Mouse (Mus musculus): ENCODE data around the gene Mybpc3. TPM values are rescaled to one million over a fixed set of nuclear protein-coding genes. Genes with fewer than 3 reads are reported as not detected.
A peak's percentile ranks its signal among the peaks of the same experiment; 100 is the strongest.

Mybpc3 gene
- polyA plus RNA-seq, 1 experiment from 2014 or later, result 0.47 TPM

GRCm38 (mm10) chr2:91072092-91072491 is 45.9 kb upstream of the Mybpc3 start:
- Histone ChIP-seq H3K27me3 (ENCODE audit: insufficient read depth, low read length) (no peaks in the 10 kb centered on the region), H3K27ac (ENCODE audit: low read depth) (no peak overlapping the region), H3K36me3 (ENCODE audit: insufficient read depth) (0 out of 2 replicates have a peak, but pooled peaks cover 4% of the 10 kb centered on the region), H3K9ac (no peak overlapping the region; the same call in 1 of the 2 replicates), H3K4me2 (no peak overlapping the region), H3K4me1 (ENCODE audit: insufficient read depth) (peaks cover 6% of the 10 kb centered on the region; the same call in 1 of the 2 replicates), H3K4me3 (ENCODE audit: low read depth, low read length) (no peak overlapping the region), H3K9me3 (ENCODE audit: low read depth, low read length) (no peaks in the 10 kb centered on the region)
- TF ChIP-seq CTCF (IDR thresholded peaks at IDR 0.05; ENCODE audit: low read depth), result no peak
- WGBS, result 6% methylated on average over 1 of the region's 1 CpGs
- no peak for ATAC-seq (ENCODE audit: insufficient read depth)
- DNase-seq, result no peak

- TF ChIP-seq CTCF (IDR thresholded peaks at IDR 0.05; ENCODE audit: low read depth), result no peak
- WGBS, result 16% methylated on average over 12 of the region's 12 CpGs
- peak overlapping the region; percentile 51 for H3K4me3 ChIP-seq (ENCODE audit: low read depth, low read length)
- ATAC-seq (ENCODE audit: insufficient read depth), result no peak
- H3K27me3 ChIP-seq (ENCODE audit: insufficient read depth, low read length), result no peaks in the 10 kb centered on the region
- H3K4me1 ChIP-seq (ENCODE audit: insufficient read depth), result no peaks in the 10 kb centered on the region
- H3K27ac ChIP-seq (ENCODE audit: low read depth), result no peak overlapping the region
- H3K36me3 ChIP-seq (ENCODE audit: insufficient read depth), result no peaks in the 10 kb centered on the region
- no peak for DNase-seq
- H3K9me3 ChIP-seq (ENCODE audit: low read depth, low read length), result no peaks in the 10 kb centered on the region
- H3K9ac ChIP-seq, result peak overlapping the region; percentile 69; the same call in 1 of the 2 replicates
- peak overlapping the region; percentile 91 for H3K4me2 ChIP-seq
Observed at GRCm38 (mm10) chr2:91077957-91078313, 40.0 kb upstream of the Mybpc3 start.

GRCm38 (mm10) chr2:91078314-91079025 is 39.5 kb upstream of the Mybpc3 start:
- ATAC-seq (ENCODE audit: insufficient read depth) (peak; percentile 77), DNase-seq (peak; percentile 54)
- WGBS, result 2% methylated on average over 23 of the region's 36 CpGs
- Histone ChIP-seq H3K9me3 (ENCODE audit: low read depth, low read length) (no peaks in the 10 kb centered on the region), H3K4me3 (ENCODE audit: low read depth, low read length) (peak overlapping the region; percentile 51), H3K9ac (peak overlapping the region; percentile 69), H3K27me3 (ENCODE audit: insufficient read depth, low read length) (no peaks in the 10 kb centered on the region), H3K36me3 (ENCODE audit: insufficient read depth) (no peaks in the 10 kb centered on the region), H3K27ac (ENCODE audit: low read depth) (no peak overlapping the region), H3K4me2 (peak overlapping the region; percentile 91), H3K4me1 (ENCODE audit: insufficient read depth) (no peaks in the 10 kb centered on the region)
- TF ChIP-seq CTCF (IDR thresholded peaks at IDR 0.05; ENCODE audit: low read depth), result no peak

GRCm38 (mm10) chr2:91079026-91079384 is 38.9 kb upstream of the Mybpc3 start:
- Histone ChIP-seq H3K4me2 (peak overlapping the region; percentile 91), H3K27me3 (ENCODE audit: insufficient read depth, low read length) (no peaks in the 10 kb centered on the region), H3K4me3 (ENCODE audit: low read depth, low read length) (peak overlapping the region; percentile 51), H3K4me1 (ENCODE audit: insufficient read depth) (no peaks in the 10 kb centered on the region), H3K9ac (peak overlapping the region; percentile 69), H3K9me3 (ENCODE audit: low read depth, low read length) (no peaks in the 10 kb centered on the region), H3K27ac (ENCODE audit: low read depth) (no peak overlapping the region), H3K36me3 (ENCODE audit: insufficient read depth) (no peaks in the 10 kb centered on the region)
- WGBS, result 22% methylated on average over 5 of the region's 5 CpGs
- no peak for DNase-seq
- no peak for TF ChIP-seq CTCF (IDR thresholded peaks at IDR 0.05; ENCODE audit: low read depth)
- ATAC-seq (ENCODE audit: insufficient read depth), result no peak

GRCm38 (mm10) chr2:91080784-91081513 is 37.0 kb upstream of the Mybpc3 start:
- Histone ChIP-seq H3K27me3 (ENCODE audit: insufficient read depth, low read length) (no peaks in the 10 kb centered on the region), H3K9ac (no peak overlapping the region), H3K27ac (ENCODE audit: low read depth) (no peak overlapping the region), H3K9me3 (ENCODE audit: low read depth, low read length) (no peaks in the 10 kb centered on the region), H3K36me3 (ENCODE audit: insufficient read depth) (no peaks in the 10 kb centered on the region), H3K4me2 (no peak overlapping the region), H3K4me3 (ENCODE audit: low read depth, low read length) (no peak overlapping the region), H3K4me1 (ENCODE audit: insufficient read depth) (no peaks in the 10 kb centered on the region)
- 72% methylated on average over 8 of the region's 8 CpGs for WGBS
- no peak for DNase-seq
- no peak for TF ChIP-seq CTCF (IDR thresholded peaks at IDR 0.05; ENCODE audit: low read depth)
- ATAC-seq (ENCODE audit: insufficient read depth), result no peak

GRCm38 (mm10) chr2:91081775-91082695 is 35.9 kb upstream of the Mybpc3 start, which contains the start of gene Spi1:
Spi1 (plus strand) TSS chr2:91082390.
- H3K27ac ChIP-seq (ENCODE audit: low read depth), result peak within 1 kb of the TSS; percentile 24; the same call in 1 of the 2 replicates
- no peaks in the 10 kb centered on the region for H3K27me3 ChIP-seq (ENCODE audit: insufficient read depth, low read length)
- H3K9me3 ChIP-seq (ENCODE audit: low read depth, low read length), result no peaks in the 10 kb centered on the region
- no peak within 1 kb of the TSS for H3K4me2 ChIP-seq
- WGBS, result 76% methylated on average over 13 of the region's 13 CpGs
- H3K4me1 ChIP-seq (ENCODE audit: insufficient read depth), result no peaks in the 10 kb centered on the region
- no peak for TF ChIP-seq CTCF (IDR thresholded peaks at IDR 0.05; ENCODE audit: low read depth)
- H3K4me3 ChIP-seq (ENCODE audit: low read depth, low read length), result no peak within 1 kb of the TSS
- no peak for ATAC-seq (ENCODE audit: insufficient read depth)
- no peaks in the 10 kb centered on the region for H3K36me3 ChIP-seq (ENCODE audit: insufficient read depth)
- no peak for DNase-seq
- no peak within 1 kb of the TSS for H3K9ac ChIP-seq
